Mouse (Mus musculus): ENCODE results near the gene Ism2.
A peak's percentile ranks its signal among the peaks of the same experiment; 100 is the strongest.

DNA sequence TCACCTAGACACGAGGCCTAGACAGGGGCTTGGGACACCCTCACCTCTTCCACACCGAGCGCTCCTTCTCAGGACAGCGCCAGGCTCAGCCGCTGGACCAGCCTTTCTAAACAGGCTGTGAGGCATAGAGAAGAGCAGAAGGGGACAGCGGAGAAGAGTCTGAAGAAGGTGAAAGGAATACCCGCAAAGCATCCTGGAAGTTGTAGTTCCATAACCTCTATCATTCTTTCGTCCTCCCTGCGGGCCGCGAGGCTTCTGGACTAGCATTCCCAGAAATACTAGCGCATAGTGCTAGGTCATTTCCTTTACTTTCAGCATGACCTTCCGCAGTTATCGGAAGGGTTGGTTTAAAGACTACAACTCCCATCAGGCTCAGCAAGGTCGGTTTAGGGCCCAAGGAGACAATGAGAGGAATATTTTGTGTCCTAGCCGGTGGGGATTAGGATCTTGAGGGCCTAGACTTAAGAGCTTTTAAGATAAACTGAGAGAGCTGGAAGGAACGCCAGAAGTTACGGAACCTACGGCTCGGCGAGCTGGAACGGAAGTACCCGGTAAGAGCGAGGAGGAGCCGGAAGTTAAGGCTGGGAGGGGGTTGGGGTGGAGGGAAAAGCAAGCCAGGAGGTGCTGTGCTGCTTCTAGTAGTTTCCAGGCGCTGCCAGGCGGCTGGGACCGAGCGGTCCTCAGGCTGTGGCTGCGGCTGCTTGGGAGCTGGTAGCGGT, 33.2 kb downstream of the Ism2 start, which contains the start of the genes Vipas39 and Ahsa1:
- no peak for TF ChIP-seq CTCF (IDR thresholded peaks at IDR 0.05; ENCODE audit: borderline replicate concordance, insufficient read depth, low read length)
- peak; percentile 97 for TF ChIP-seq POLR2A (IDR thresholded peaks at IDR 0.05; ENCODE audit: low read depth, low read length)
